Mouse (Mus musculus): ENCODE results near the gene Ttc30a1. TPM values are rescaled to one million over a fixed set of nuclear protein-coding genes. Genes with fewer than 3 reads are reported as not detected.
A peak's percentile ranks its signal among the peaks of the same experiment; 100 is the strongest.

The Ttc30a1 gene
- 1 to 10 TPM in 3 of 4 experiments, under 1 TPM in 1; 0.75 to 1.3 (median 1.2) TPM for total RNA-seq (2022)

GRCm38 (mm10) chr2:75981440-75982081 is at the start of gene Ttc30a1:
Gene Ttc30a1 (minus strand): TSS chr2:75981967.
- DNase-seq (ENCODE audit: low spot score in 2 of 2): peak; percentile 36 to 46

- no peak for DNase-seq (ENCODE audit: low spot score in 2 of 2)
These were observed 48.3 kb upstream of the Ttc30a1 start for GRCm38 (mm10) chr2:76030080-76030479.

DNA sequence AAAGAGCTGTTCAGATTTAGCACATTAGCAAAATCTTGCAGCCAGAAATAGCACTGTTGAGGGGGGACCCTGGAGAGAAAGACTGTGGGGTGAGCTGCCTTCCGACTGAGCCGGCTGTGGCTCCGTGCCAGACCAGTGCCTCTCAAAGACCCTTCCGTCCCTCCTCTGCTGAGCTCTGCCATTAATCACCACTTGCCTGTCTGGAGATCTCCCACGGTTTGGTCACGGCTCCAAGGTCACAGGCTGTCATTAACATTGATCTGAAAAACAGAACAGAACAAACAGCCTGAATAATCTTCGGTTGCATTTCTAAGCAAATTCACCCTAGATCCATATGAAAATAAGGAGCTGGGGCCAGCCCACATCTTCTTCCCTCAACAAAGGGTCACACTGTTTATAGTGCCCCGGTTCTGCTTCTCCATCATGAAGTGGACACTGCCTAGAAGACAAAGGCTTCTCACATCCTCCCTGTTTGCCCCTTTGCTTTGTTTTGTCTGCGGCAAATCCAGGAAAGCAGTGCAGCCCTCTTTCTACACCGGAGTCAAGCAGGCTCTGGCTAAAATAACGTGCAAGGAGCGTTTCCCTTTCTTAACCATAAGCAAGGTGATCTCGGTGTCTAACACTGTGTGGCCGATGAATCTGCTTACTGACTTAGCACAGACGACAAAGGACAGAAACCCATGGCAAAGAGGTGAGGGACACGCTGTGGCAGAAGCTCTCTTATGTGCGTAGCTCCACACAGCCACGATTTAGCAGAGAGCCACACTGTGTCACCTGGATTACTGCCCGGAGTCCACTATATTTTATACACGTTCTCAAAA is 47.5 kb upstream of the Ttc30a1 start:
- DNase-seq (ENCODE audit: low spot score in 2 of 2): no peak

GRCm38 (mm10) chr2:76016890-76017289 is 35.1 kb upstream of the Ttc30a1 start:
- DNase-seq (ENCODE audit: low spot score in 2 of 2): no peak

- no peak for DNase-seq (ENCODE audit: low spot score in 2 of 2)
These were observed 34.4 kb upstream of the Ttc30a1 start for GRCm38 (mm10) chr2:76016136-76016535.

- DNase-seq (ENCODE audit: low spot score in 2 of 2): no peak
These were observed 33.7 kb upstream of the Ttc30a1 start for GRCm38 (mm10) chr2:76015460-76015859.

DNA sequence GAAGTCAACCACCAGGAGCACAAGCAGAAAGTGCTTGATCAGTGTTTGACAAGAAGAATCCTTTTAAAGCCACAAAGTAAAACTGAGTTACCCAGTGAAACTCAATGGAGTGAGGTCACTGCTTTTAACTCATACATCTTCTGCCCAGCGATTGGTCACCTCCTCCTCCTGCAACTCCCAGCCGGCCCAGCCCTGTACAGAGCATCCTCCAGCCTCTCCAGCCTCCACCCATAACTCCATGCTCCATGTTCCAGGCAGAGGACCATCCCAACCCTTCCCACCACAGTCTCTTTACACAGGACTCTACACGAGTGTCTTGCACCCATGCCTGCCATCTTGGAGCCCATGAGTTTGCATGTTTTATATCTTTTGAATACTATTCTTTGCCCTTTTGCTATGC is 32.9 kb upstream of the Ttc30a1 start:
- no peak for DNase-seq (ENCODE audit: low spot score in 2 of 2)

DNA sequence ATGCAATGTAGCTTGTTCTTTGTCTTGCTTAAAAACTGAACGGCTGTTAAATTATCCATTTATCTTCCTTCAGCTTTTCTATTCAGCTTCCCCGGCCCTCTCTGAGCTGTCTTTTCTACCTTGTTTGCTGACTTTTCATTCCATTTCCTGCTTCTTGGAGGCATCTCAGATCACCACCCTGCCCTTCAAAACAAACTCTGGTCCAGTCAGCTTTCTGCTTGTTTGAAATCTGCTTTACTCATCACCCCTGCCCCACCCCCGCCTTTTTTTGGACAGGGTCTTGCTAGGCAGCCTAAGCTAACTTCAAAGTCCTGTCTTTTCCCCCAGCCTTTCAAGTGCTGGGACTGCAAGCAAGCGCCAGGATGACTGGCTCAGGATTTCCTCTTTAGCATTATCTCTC is 24.4 kb upstream of the Ttc30a1 start:
- DNase-seq (ENCODE audit: low spot score in 2 of 2): no peak

GRCm38 (mm10) chr2:76002899-76003298 is 21.1 kb upstream of the Ttc30a1 start:
- DNase-seq (ENCODE audit: low spot score in 2 of 2): no peak

DNA sequence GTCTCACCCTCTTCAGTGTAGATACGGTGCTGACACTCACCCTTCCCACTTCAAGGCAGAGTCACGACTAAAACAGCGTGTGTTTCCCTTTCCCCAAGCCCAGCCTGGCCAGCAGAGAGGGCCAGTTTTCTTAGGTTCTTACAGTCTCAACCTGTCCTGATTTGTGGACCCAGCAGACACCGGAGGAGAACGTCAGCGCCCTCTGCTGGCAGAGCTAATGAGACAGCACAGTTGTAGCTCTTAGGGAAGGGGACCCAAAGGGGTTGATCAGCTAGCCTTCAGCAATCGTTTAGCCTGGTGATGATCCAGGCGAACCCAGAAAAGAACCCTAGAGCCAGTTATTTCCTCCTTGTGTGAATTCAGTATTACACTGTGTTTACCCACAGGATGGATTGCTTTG is 19.6 kb upstream of the Ttc30a1 start:
- DNase-seq (ENCODE audit: low spot score in 2 of 2): peak; percentile 24 to 33

- no peak for DNase-seq (ENCODE audit: low spot score in 2 of 2)
These were observed 17.9 kb upstream of the Ttc30a1 start for GRCm38 (mm10) chr2:75999636-76000035.

DNA sequence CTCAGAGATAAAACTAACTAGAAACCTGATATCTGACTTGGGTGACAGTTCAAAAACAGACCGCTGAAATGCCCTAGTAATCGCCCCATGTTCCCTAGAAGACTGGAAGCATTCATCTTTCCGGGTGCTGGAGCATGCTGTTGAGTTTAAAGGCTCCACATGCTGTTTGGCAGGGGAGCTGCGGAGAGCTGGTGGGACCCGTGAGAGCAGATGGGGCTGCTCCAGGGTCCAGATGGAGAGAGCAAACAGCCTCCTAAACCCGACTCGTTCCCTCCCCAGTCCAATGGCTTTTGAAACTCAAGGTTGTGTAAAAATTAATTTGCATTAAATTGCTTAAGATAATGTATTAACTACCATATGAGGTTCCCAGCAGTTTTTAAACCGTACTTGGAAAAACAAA is 16.9 kb upstream of the Ttc30a1 start:
- no peak for DNase-seq (ENCODE audit: low spot score in 2 of 2)

- DNase-seq (ENCODE audit: low spot score in 2 of 2): no peak
These were observed 16.0 kb upstream of the Ttc30a1 start for GRCm38 (mm10) chr2:75997726-75998125.

DNA sequence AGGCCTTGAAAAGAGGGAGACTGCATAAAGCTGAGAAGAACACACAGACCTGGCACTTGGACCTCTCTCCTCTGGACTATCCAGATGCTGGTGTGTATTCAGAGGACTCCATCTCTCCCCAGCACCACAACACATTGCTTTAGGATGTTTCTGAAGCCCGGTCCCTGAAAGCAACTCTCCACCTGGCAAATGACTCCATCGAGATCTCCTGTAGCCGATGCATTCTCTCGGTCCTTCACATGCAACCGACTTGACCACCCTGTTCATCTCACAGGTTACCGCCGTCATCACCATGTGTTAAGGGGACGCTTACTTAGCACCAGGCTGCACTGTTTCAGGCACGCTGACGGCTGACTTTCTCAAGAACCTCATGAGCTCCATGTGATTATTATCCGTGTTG is 13.1 kb upstream of the Ttc30a1 start:
- no peak for DNase-seq (ENCODE audit: low spot score in 2 of 2)

GRCm38 (mm10) chr2:75991581-75992205 is 9.9 kb upstream of the Ttc30a1 start:
- DNase-seq (ENCODE audit: low spot score in 2 of 2): no peak

GRCm38 (mm10) chr2:75990885-75991539 is 9.2 kb upstream of the Ttc30a1 start:
- DNase-seq (ENCODE audit: low spot score in 2 of 2): peak; percentile 23 to 26

GRCm38 (mm10) chr2:75989694-75990093 is 7.9 kb upstream of the Ttc30a1 start:
- no peak for DNase-seq (ENCODE audit: low spot score in 2 of 2)

- no peak for DNase-seq (ENCODE audit: low spot score in 2 of 2)
These were observed 7.1 kb upstream of the Ttc30a1 start for GRCm38 (mm10) chr2:75988779-75989363.

DNA sequence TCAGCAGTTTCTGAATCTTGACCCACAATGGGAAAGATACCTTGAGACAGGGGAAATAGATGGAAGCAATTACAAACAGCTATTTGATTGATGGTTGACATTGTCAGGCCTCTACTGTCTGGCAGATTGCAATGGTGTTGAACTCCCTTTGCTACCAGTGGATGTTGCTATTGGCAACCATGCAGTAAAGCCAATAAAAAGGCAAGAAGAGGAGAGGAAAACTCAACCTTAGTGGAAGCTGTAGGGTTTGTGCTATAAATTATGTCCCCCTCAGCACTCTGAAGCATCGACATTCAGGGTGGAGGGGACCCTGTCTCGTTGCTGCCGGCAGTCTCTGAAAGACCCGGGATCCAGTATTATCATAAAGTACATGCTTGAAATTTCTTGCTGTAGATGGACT is 6.6 kb upstream of the Ttc30a1 start:
- no peak for DNase-seq (ENCODE audit: low spot score in 2 of 2)

DNA sequence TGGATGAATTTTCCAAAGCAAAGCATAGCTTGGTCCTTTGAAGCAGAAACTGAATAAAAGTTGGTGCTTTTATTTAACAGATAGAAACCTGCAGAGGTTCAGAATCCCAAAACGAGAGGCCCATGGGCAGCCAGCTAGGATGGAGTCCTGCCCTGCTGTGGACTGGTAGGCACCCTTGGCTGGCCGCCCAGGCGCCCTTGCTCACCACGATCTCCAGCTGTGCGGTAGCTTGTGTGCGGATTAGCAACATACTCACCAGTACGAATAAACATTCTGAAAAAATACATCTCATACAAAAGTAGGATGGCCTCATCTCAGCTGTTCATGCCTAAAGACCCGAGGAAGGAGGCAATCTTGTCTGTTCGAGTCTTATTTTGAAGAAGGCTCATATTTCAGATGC is 6.0 kb upstream of the Ttc30a1 start:
- no peak for DNase-seq (ENCODE audit: low spot score in 2 of 2)

DNA sequence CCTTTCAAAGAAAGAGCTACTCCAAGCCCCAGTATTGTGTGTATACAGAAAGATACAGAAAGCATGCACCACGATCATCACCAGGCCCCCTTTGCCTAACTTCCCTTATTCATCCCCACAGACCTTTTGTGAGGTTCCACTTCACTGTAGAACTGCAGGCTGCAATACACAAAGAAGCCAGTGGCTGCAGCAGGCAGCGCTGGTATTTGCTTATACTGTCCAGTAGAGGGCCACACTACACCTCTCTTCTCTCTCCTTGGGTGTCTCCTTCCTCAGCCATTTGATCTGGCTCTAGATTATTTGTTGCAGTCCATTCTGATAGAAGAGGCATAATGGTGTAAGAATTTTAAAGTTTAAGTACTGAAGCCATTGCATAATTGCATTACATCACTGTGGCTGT is 3.4 kb upstream of the Ttc30a1 start:
- peak in 1 of 2 experiments; percentile 22 for DNase-seq (ENCODE audit: low spot score in 2 of 2)

DNA sequence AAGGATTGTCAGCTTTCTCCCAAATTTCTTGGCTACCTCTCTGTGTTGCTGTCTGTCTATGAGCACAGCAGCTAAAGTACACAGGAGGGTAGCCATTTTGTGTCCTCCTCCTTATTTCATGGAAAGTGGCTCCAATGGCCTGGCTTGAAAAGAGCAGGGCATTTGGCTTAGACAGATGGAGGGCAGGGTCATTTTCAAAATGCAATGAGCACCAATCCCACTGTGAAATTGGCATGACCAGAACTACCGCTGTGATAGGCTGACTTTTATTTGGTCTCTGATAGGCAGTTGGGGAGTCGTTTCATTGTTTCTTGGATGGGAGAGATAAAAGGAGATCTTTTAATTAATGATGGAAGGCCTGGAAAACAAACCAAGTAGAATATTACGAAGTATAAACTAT is 2.1 kb upstream of the Ttc30a1 start:
- no peak for DNase-seq (ENCODE audit: low spot score in 2 of 2)
